Mouse (Mus musculus): ENCODE data around the gene Cytip. TPM values are rescaled to one million over a fixed set of nuclear protein-coding genes. Genes with fewer than 3 reads are reported as not detected.
"Not testable (repeated sequence)": the region's sequence is repeated elsewhere in the genome, so short reads cannot be mapped to it uniquely, and the experiment has no call there.

Gene Cytip
- polyA plus RNA-seq, 1 experiment from 2014 or later: 0.18 TPM

- Histone ChIP-seq H3K36me3 (replicated peaks) (no peaks in the 10 kb centered on the region), H3K4me2 (no peak overlapping the region), H3K4me1 (no peaks in the 10 kb centered on the region), H3K27me3 (replicated peaks) (no peaks in the 10 kb centered on the region), H3K9ac (no peak overlapping the region), H3K4me3 (no peak overlapping the region), H3K9me3 (no peaks in the 10 kb centered on the region), H3K27ac (no peak overlapping the region)
- no peak for ATAC-seq (replicated peaks)
- 97% methylated on average over 4 of the region's 4 CpGs for WGBS
Observed at GRCm38 (mm10) chr2:58136526-58136925, 58.8 kb downstream of the Cytip start.

DNA sequence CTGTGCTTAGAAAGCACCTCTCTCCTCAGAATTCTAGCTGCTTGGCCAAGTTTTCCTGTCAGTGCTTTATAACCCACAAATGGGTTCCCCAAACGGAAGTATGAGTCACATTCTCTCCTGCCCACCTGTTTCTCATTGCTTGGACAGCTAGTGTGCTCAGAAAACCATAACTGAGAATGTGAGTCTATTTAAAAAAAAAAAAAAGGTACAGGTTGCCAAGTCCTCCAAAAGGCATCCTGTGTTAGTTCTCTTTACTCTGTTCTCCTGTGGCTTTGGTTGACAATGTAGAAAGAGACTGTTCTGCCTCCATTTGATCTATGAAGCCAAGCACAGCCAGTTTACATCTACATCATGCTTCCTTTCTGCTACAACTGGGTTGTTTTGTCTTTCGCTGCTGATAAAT is 60.3 kb downstream of the Cytip start:
- H3K4me2 ChIP-seq: no peak overlapping the region
- no peak overlapping the region for H3K27ac ChIP-seq
- ATAC-seq (replicated peaks): no peak
- WGBS: 77% methylated on average over 2 of the region's 2 CpGs
- H3K9ac ChIP-seq: no peak overlapping the region
- H3K36me3 ChIP-seq (replicated peaks): no peaks in the 10 kb centered on the region
- H3K27me3 ChIP-seq (replicated peaks): no peaks in the 10 kb centered on the region
- H3K4me1 ChIP-seq: no peaks in the 10 kb centered on the region
- H3K4me3 ChIP-seq: no peak overlapping the region
- H3K9me3 ChIP-seq: no peaks in the 10 kb centered on the region

- Histone ChIP-seq H3K36me3 (replicated peaks) (no peaks in the 10 kb centered on the region), H3K4me1 (no peaks in the 10 kb centered on the region), H3K4me3 (no peak overlapping the region), H3K9ac (no peak overlapping the region), H3K27me3 (replicated peaks) (no peaks in the 10 kb centered on the region), H3K4me2 (no peak overlapping the region), H3K9me3 (no peaks in the 10 kb centered on the region), H3K27ac (no peak overlapping the region)
- ATAC-seq (replicated peaks): no peak; the same call in 1 of the 2 replicates
- WGBS: 67% methylated on average over 2 of the region's 2 CpGs
Observed at GRCm38 (mm10) chr2:58132597-58132996, 62.7 kb downstream of the Cytip start.

DNA sequence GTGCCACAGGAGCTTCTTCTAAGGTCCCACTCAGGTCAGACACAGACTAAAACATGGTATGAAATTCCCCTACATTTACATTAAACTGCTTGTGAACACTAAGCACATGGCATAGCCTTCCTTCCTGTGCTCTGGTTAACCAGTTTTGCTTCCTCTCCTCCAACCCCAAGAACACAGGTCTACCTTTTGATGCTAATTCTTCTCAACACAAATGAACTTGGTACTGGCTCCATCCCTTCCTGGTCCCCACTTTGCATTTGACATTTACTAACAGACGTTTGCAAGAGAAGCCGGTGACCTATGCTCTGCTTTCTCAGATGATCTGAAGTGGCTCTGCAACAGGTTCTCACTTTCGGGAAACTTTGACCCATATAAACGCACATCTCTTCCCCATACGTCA is 65.4 kb downstream of the Cytip start:
- H3K27me3 ChIP-seq (replicated peaks): no peaks in the 10 kb centered on the region
- 91% methylated on average over 5 of the region's 5 CpGs for WGBS
- no peaks in the 10 kb centered on the region for H3K36me3 ChIP-seq (replicated peaks)
- no peaks in the 10 kb centered on the region for H3K4me1 ChIP-seq
- H3K9ac ChIP-seq: no peak overlapping the region
- H3K4me2 ChIP-seq: no peak overlapping the region
- no peak overlapping the region for H3K4me3 ChIP-seq
- ATAC-seq (replicated peaks): no peak
- no peaks in the 10 kb centered on the region for H3K9me3 ChIP-seq
- no peak overlapping the region for H3K27ac ChIP-seq

DNA sequence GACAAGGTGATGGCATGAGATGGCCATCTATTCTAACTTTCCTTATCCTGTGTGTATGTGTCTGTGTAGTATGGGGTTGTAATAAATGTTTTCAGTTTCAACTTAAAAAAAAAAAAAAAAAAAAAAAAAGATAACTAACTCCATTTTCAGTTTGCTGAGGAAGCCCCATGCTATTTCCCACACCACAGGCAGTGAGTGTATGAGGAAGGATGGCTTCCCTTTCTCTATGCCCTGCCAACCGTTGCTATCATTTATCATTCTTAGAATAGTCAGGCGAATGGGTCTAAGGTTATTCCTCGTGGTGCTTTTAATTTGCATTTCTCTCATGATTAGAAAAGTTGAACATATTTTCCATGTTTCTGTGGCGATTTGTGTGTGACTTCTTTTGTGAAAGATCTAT is 84.2 kb downstream of the Cytip start:
- Histone ChIP-seq H3K27me3 (replicated peaks) (no peaks in the 10 kb centered on the region), H3K4me2 (no peak overlapping the region), H3K9me3 (no peaks in the 10 kb centered on the region), H3K4me1 (no peaks in the 10 kb centered on the region), H3K9ac (no peak overlapping the region), H3K36me3 (replicated peaks) (no peaks in the 10 kb centered on the region), H3K4me3 (no peak overlapping the region), H3K27ac (no peak overlapping the region)
- WGBS: 82% methylated on average over 4 of the region's 4 CpGs
- ATAC-seq (replicated peaks): no peak

DNA sequence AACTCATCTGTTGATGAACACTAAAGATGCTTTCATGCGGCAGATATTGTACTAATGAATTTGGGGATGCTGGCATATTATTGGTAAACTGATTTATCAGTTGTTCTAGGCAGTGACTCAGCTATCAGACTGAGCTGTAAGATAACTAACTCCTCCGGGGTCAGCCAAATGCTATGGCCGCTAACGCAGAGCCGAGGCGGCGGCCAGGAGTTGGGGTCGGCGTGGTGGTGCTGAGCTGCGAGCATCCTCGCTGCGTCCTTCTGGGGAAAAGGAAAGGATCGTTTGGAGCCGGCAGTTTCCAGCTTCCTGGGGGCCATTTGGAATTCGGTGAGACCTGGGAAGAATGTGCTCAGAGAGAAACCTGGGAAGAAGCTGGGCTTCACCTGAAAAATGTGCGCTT is 87.4 kb downstream of the Cytip start:
- not testable (repeated sequence) for H3K36me3 ChIP-seq (replicated peaks); H3K27me3 ChIP-seq (replicated peaks); H3K4me2 ChIP-seq; H3K4me3 ChIP-seq; ATAC-seq (replicated peaks); H3K27ac ChIP-seq; H3K9ac ChIP-seq; H3K9me3 ChIP-seq; H3K4me1 ChIP-seq
- 89% methylated on average over 16 of the region's 16 CpGs for WGBS

DNA sequence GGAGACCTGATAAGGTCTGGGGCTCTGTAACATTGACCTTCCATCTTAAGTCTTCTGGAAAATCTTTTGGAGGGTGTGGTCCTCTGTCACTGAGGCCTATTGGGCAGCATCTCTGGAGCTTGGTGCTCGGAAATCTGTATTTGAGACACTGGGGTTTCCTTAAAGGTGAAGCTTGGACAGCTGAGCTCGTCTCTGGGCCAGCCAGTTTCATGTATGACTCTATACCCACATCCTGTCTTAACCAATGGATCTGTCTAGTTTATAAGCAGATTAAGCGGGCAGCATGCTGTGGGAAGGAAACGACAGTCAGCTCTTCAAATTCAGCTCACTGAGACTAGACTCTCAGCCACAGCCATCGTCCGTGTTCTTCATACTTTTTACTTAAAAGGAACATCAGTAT is 88.3 kb downstream of the Cytip start:
- ATAC-seq (replicated peaks): no peak
- no peaks in the 10 kb centered on the region for H3K36me3 ChIP-seq (replicated peaks)
- no peaks in the 10 kb centered on the region for H3K9me3 ChIP-seq
- no peak overlapping the region for H3K4me2 ChIP-seq
- H3K4me3 ChIP-seq: no peak overlapping the region
- no peak overlapping the region for H3K9ac ChIP-seq
- no peaks in the 10 kb centered on the region for H3K27me3 ChIP-seq (replicated peaks)
- H3K4me1 ChIP-seq: no peaks in the 10 kb centered on the region
- 85% methylated on average over 6 of the region's 6 CpGs for WGBS
- H3K27ac ChIP-seq: no peak overlapping the region

DNA sequence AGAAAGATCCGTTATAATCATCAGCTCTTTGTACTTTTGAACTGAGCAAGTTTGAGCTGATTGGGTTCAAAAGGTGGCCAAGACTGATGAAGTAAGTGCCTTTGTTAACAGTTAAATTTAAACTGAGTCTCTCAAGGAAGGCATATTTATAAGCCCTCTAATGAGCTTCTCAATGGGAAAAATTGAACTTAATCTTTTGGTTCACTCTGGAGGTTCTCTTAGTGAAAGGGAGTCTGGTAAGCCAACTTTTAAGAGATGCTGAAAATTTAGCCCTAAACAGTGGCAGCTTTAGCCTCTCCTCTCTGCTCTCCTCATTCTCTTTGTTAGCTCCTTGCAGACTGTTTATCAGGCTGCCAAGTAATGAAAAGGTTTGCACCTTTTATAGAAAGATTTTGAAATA is 100.5 kb downstream of the Cytip start:
- WGBS: 47% methylated on average over 1 of the region's 1 CpGs
- H3K9me3 ChIP-seq: no peaks in the 10 kb centered on the region
- no peaks in the 10 kb centered on the region for H3K4me1 ChIP-seq
- no peak overlapping the region for H3K27ac ChIP-seq
- no peak overlapping the region for H3K9ac ChIP-seq
- no peak overlapping the region for H3K4me3 ChIP-seq
- no peak overlapping the region for H3K4me2 ChIP-seq
- no peak for ATAC-seq (replicated peaks)
- H3K27me3 ChIP-seq (replicated peaks): no peaks in the 10 kb centered on the region
- H3K36me3 ChIP-seq (replicated peaks): no peaks in the 10 kb centered on the region

GRCm38 (mm10) chr2:58086420-58086819 is 108.9 kb downstream of the Cytip start:
- 84% methylated on average over 1 of the region's 1 CpGs for WGBS
- Histone ChIP-seq H3K4me3 (no peak overlapping the region), H3K36me3 (replicated peaks) (no peaks in the 10 kb centered on the region), H3K4me1 (no peaks in the 10 kb centered on the region), H3K9me3 (no peaks in the 10 kb centered on the region), H3K9ac (no peak overlapping the region), H3K27me3 (replicated peaks) (no peaks in the 10 kb centered on the region), H3K27ac (no peak overlapping the region), H3K4me2 (no peak overlapping the region)
- ATAC-seq (replicated peaks): no peak

GRCm38 (mm10) chr2:58079849-58080248 is 115.5 kb downstream of the Cytip start:
- no peaks in the 10 kb centered on the region for H3K36me3 ChIP-seq (replicated peaks)
- H3K27me3 ChIP-seq (replicated peaks): no peaks in the 10 kb centered on the region
- H3K4me2 ChIP-seq: no peak overlapping the region
- WGBS: 55% methylated on average over 1 of the region's 1 CpGs
- H3K9ac ChIP-seq: no peak overlapping the region
- no peak overlapping the region for H3K4me3 ChIP-seq
- H3K9me3 ChIP-seq: no peaks in the 10 kb centered on the region
- ATAC-seq (replicated peaks): no peak
- H3K27ac ChIP-seq: no peak overlapping the region
- H3K4me1 ChIP-seq: no peaks in the 10 kb centered on the region

Other genes starting within 250 kb of the Cytip start
- gene Galnt5, start 197.6 kb downstream of the Cytip start, polyA plus RNA-seq (2015; fragmentation: Nextera tagmentation; extraction: Ambion mirVana): 0.04 and 0.08 TPM in 2 replicates
- 0.56 and 0.59 TPM in 2 replicates for gene Ermn, start 142.7 kb downstream of the Cytip start, polyA plus RNA-seq (2015; fragmentation: Nextera tagmentation; extraction: Ambion mirVana)
- gene Acvr1c, start 162.4 kb upstream of the Cytip start, polyA plus RNA-seq (2015; fragmentation: Nextera tagmentation; extraction: Ambion mirVana): 0.51 and 0.92 TPM in 2 replicates

Data from midbrain, embryonic 15.5 days (tissue).